Mouse (Mus musculus) thymus, adult 2 months (tissue): Measurements from ENCODE around the gene Fsip1. TPM values are rescaled to one million over a fixed set of nuclear protein-coding genes. Genes with fewer than 3 reads are reported as not detected.

ENCODE experiments used
- DNase-seq: peaks from one replicate; pipeline ENCODE4 v3.0.0; 2021
- H3K27ac ChIP-seq: fragments of 200-500 bp; 2 replicates; pipeline ENCODE4 v1.5.1; 2012; ENCODE audit warnings: low read length, control low read depth; ENCODE audit not compliant: control insufficient read depth, insufficient read depth
- H3K27me3 ChIP-seq: fragments of 200-500 bp; 2 replicates; pipeline ENCODE4 v1.6.1; 2012; ENCODE audit warnings: mild to moderate bottlenecking, low read length, moderate library complexity, mixed read lengths; ENCODE audit not compliant: control insufficient read depth, insufficient read depth
- H3K36me3 ChIP-seq: fragments of 200-500 bp; 2 replicates; pipeline ENCODE4 v1.6.1; 2012; ENCODE audit warnings: mild to moderate bottlenecking, low read length, moderate library complexity; ENCODE audit not compliant: control insufficient read depth, insufficient read depth
- H3K4me1 ChIP-seq: fragments of 200-500 bp; replicated peaks from 2 replicates; pipeline ENCODE4 v1.6.1; 2012; ENCODE audit warnings: low read length; ENCODE audit not compliant: control insufficient read depth, insufficient read depth
- H3K4me3 ChIP-seq: fragments of 200-500 bp; 2 replicates; pipeline ENCODE4 v1.5.1; 2012; ENCODE audit warnings: mild to moderate bottlenecking, low read length, control low read depth, moderate library complexity; ENCODE audit not compliant: control insufficient read depth, insufficient read depth
- CTCF ChIP-seq: fragments of 200-500 bp; IDR thresholded peaks from 2 replicates; pipeline ENCODE4 v1.5.1; 2012; ENCODE audit warnings: mild to moderate bottlenecking, control low read depth, low read length, moderate library complexity, borderline replicate concordance; ENCODE audit not compliant: control insufficient read depth, poor library complexity, insufficient read depth; ENCODE audit errors: extremely low read depth
- POLR2A ChIP-seq: fragments of 200-500 bp; IDR thresholded peaks from 2 replicates; pipeline ENCODE4 v1.6.1; 2012; ENCODE audit warnings: mild to moderate bottlenecking, low read length, control low read depth, moderate library complexity; ENCODE audit not compliant: control insufficient read depth, poor library complexity, insufficient read depth; ENCODE audit errors: extremely low read depth
- WGBS: fragments of 180-500 bp; shearing (Covaris S2); methylation state at CpG from one replicate; pipeline ENCODE4 v1.1.7; 2018; 5-methylcytosine and 5-hydroxymethylcytosine counted together
- polyA plus RNA-seq: library from polyadenylated mRNA; depleted of rRNA; stranded (reverse); fragments of >200 nt; gene quantifications from 2 replicates; pipeline ENCODE4 v1.2.3, GENCODE M21; 2012

Fsip1 gene
- polyA plus RNA-seq, 1 experiment = not detected

DNA sequence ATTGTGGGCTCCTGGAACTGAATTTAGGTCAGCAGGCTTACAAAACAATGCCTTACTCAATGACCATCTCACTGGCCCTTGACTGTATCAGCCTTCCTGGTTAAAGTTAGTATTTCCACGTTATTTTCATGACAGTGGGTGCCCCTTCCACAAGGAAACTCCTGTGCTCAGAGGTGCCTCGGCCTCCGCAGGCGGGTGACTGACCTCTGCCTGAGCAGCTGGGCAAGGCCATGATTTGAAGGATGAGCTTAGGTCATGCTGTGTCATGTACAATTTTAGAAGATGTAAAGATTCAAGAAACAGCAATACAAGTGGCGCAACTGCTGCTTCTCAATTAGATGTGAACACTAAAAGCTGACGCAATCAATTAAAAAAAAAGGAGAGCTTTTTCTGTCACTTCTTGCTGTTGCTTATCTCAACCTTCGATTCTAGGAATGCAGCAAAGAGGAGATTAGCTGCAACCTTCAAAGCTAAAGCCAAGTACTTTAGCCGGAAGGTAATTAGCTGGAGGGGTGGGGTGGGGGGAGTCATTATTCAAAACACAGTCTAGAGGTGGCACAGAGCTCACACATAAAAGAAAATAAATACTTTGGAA lies 50.7 kb downstream of the Fsip1 start:
- TF ChIP-seq CTCF (no peak), POLR2A (no peak)
- DNase-seq = no peak
- Histone ChIP-seq H3K4me3 (no peak overlapping the region), H3K4me1 (no peaks in the 10 kb centered on the region), H3K36me3 (no peaks in the 10 kb centered on the region), H3K27me3 (no peaks in the 10 kb centered on the region), H3K27ac (no peak overlapping the region)
- 80% methylated on average over 8 of the region's 8 CpGs for WGBS

DNA sequence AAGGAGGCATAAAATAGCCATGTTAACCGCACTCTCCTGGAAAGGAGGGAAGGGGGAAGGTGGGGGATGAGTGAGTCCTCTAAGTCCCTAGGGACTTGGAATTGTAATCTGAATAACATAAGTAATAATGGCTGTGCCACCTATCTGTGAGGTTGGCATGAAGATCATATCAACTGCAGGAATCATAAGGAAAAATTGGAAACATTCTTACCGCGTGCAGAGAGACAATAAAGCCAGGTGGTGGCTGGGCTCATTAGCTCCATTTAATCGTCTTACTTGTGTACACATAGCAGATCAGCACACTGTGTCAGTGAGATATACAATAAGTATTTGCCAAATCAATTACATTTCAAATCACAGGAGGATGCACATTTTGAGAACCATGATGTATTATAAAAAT lies 52.1 kb downstream of the Fsip1 start:
- H3K27me3 ChIP-seq = no peaks in the 10 kb centered on the region
- TF ChIP-seq POLR2A (no peak), CTCF (no peak)
- no peak for DNase-seq
- H3K4me1 ChIP-seq = no peaks in the 10 kb centered on the region
- no peak overlapping the region for H3K4me3 ChIP-seq
- no peak overlapping the region for H3K27ac ChIP-seq
- WGBS = 93% methylated on average over 4 of the region's 4 CpGs
- no peaks in the 10 kb centered on the region for H3K36me3 ChIP-seq

DNA sequence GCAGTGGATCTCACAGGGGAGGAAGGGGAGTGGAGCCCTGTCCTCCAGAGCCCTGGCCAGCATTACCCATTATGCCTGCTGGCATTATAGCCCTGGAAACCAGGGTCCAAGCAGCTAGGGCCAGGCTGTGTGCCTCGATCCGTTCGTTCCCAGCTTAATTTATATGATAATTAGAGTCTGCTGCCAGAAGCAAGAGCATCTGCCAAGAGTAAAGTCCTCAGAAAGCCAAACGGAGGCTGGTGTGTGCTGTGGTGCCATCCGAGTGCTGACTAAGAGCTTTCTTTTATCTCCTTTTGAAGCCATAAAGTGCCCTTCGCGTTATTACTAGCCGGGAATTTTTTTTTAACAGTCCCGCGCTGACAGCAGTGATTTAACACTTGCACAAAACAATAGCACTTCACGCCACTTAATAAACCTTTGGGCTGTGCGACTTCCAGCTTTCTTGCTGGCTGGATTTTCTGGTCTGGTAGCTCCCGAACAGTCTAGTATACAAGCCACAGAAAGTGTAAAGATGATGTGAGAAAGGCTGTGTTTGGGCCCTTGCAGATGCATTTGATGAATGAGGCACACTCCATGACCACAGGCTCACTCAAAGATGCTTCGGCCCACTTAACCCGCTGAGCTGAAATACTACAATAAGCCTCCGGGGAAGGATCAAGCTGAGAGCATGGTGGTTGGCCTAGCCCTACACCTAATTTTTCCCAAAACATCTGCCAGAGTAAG lies 52.9 kb downstream of the Fsip1 start:
- no peak for DNase-seq
- Histone ChIP-seq H3K4me3 (no peak overlapping the region), H3K27me3 (no peaks in the 10 kb centered on the region), H3K27ac (no peak overlapping the region), H3K4me1 (no peaks in the 10 kb centered on the region), H3K36me3 (no peaks in the 10 kb centered on the region)
- TF ChIP-seq POLR2A = no peak
- TF ChIP-seq CTCF = no peak
- WGBS = 48% methylated on average over 16 of the region's 16 CpGs

DNA sequence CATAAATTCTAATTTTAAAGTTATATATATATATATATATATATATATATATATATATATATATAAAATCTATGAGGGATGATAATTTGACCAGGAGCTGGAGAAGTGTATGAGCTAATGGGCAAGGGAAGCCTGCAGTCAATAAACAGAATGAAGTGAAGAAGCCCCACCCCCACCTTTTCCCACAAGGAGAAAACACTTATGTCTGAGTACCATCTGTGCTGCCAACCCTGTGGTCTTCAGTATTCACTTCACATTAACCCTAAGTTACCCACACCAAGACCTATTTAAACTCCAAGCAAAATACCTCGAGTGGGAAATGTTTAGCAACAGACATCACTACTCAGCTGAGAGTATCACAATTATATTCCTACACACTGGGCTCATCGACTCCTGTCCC lies 53.8 kb downstream of the Fsip1 start:
- no peaks in the 10 kb centered on the region for H3K4me1 ChIP-seq
- no peak overlapping the region for H3K27ac ChIP-seq
- DNase-seq = no peak
- no peak for TF ChIP-seq CTCF
- TF ChIP-seq POLR2A = no peak
- H3K27me3 ChIP-seq = no peaks in the 10 kb centered on the region
- WGBS = 70% methylated on average over 2 of the region's 2 CpGs
- H3K4me3 ChIP-seq = no peak overlapping the region
- no peaks in the 10 kb centered on the region for H3K36me3 ChIP-seq

DNA sequence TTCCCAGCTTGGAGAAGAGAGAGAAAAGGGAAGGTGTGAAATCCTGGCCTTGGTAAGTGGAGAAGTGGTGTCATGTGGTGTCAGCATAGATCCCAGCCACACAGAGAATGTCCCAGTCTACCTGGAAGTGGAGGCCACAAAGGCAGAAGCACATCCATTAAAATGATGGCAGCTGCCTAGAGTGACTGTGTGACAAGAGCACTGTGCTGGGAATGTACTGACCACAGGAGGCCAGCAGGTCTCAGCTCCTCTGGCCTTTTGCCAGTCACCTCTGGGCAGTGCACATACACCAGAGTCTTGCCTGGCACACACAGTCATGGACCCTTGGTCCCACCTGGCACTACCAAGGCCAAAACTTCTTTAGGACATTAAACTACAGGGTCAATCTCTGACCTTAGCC lies 54.8 kb downstream of the Fsip1 start:
- Histone ChIP-seq H3K27me3 (no peaks in the 10 kb centered on the region), H3K27ac (no peak overlapping the region), H3K4me1 (no peaks in the 10 kb centered on the region), H3K36me3 (no peaks in the 10 kb centered on the region), H3K4me3 (no peak overlapping the region)
- no peak for TF ChIP-seq CTCF
- TF ChIP-seq POLR2A = no peak
- no peak for DNase-seq

DNA sequence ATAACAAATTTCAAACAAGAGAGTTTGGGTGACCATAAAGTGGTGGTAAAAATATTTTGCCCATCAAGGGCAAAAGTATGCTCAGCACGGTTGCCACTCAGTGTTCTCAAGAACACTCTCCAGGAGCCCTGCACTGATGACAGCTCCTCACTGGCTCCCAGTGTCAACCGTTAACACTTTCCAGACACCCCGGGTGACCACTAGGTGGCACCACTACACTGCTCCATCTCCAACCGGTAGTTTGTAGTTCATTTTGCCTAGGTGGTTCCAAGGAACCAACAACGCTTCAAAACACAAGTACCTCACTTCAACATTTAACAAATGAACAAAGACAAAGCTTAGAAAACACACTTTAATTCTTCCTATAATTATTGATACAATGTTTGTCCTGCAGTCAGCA lies 56.9 kb downstream of the Fsip1 start:
- TF ChIP-seq CTCF (peak; percentile 70; the same call in 1 of the 2 replicates), POLR2A (no peak)
- Histone ChIP-seq H3K36me3 (no peaks in the 10 kb centered on the region), H3K27me3 (no peaks in the 10 kb centered on the region), H3K4me3 (no peak overlapping the region), H3K4me1 (no peaks in the 10 kb centered on the region), H3K27ac (no peak overlapping the region)
- DNase-seq = peak; percentile 69
- 9% methylated on average over 5 of the region's 5 CpGs for WGBS
